Mouse (Mus musculus): ENCODE results near the gene Cct8l1. TPM values are rescaled to one million over a fixed set of nuclear protein-coding genes. Genes with fewer than 3 reads are reported as not detected.
A peak's percentile ranks its signal among the peaks of the same experiment; 100 is the strongest.

Cct8l1 gene
- total RNA-seq, 2 experiments from 2014 or later: not detected

DNA sequence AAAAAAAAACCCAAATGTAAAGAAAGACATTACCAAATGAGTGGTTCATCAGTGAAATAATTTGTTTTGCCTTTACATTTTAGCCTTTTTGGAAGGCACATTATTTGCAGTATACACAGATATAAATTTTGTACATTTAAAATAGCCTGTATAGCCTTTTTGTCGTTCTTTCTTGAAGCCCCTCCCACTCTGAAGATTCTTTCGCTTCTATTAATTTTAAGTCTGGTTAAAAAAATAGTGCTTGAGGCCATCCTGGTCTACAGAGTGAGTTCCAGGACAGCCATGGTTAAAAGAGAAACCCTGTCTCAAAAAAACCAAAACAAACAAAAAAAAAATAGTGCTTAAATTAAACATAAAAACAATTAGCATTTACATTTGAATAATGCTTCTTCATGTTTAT lies 14.8 kb downstream of the Cct8l1 start:
- no peak for DNase-seq

DNA sequence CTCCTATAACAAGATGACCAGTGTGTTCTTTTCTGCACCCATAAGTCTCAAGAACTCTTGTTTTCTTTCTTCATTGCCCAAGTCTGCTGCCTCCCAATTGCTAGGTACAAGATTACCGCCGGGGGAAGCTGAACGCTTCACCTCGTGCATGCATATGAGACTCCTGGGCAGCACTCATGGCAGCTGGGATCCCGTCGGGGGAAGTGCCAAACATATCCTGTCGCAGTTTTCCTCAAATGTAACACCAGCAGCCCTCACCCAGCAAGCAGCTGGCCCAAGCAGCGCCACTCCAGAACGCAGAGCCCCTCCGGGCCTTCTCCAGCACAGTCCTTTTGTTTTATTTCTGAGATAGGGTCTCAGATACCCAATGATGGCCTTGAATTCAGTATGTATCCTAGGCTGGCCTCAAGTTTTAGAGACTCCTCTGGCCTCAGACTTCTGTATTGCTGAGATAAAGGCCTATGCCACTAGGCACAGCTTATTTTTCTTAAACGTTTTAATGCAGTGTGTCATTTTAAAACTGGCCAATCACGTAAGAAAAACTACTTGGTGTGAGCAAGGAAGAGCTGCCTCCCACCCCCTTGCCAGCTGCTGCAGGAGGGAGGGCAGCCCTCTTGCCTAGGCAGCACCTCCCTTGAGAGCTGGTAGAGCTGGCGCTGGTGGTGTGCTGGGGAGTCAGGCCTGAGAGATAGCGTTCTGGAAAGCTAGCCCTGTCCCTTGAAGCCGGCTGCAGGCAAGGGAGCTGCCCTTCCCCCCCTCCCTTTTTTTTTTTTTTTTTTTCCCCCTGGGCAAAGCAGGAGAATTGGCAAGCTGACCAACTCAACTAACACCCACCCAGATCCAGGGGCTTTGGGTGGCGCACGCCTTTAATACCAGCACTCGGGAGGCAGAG lies 16.6 kb downstream of the Cct8l1 start:
- no peak for DNase-seq

DNA sequence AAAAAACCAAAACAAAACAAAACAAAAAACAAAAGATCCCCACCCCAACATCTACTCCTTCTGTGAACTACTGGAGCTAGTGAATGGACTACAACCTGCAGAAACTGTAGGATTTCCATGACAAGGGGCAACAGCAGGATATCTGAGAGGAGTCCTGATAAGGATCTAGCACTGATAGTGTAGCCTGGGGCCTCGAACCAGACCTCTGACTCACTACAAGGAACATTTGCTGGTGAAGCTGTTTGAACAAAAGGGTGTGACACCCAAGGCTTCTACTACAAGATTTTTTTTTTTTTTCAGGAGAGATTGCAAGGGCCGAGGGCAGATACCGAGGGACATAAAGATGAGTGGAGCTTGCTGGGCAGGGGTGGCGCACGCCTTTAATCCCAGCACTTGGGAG lies 17.4 kb downstream of the Cct8l1 start:
- DNase-seq: no peak

DNA sequence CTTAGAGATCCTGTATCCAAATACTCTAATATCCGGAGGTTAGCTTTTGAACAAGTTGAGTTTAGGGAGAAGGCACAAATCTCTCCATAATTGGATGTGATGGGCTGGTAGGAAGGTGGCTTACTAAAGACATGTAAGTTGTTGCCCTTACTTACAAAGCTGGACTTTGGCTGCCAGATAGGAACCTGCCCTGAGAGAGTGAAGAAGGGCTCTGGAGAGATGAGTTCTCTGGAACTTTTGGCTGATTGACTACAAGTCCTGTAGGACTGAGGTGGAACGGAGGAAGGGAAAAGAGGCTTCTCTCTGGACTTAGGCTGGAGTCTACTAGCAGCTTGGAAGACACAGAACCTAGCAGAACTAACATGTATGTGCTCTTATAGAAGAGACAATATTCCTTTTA lies 19.7 kb downstream of the Cct8l1 start:
- no peak for DNase-seq

GRCm38 (mm10) chr5:25536451-25536850 lies 20.6 kb downstream of the Cct8l1 start:
- DNase-seq: no peak

DNA sequence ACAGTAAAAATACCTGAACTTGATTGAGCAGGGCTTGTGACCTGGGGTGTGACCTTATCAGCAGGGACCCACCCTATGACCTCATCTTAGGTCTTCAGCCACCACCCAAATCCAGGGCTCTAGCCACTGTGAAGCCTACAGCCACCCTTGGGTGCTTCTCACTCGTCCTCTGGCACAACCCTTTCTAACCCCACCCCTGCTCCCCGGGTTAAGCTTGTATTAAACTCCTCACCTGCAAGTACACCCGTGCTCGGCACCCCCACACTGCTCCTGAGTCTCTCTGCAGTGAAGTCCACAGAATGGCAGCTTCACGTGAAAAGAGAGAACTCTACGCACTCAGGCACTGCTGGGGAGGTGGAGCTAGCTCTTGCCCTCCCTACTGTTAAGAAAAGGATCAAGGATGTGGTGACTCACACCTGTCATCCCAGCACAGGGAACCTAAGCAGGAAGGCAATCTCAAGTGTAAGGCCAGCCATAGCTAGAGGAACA lies 21.1 kb downstream of the Cct8l1 start:
- no peak for DNase-seq

DNA sequence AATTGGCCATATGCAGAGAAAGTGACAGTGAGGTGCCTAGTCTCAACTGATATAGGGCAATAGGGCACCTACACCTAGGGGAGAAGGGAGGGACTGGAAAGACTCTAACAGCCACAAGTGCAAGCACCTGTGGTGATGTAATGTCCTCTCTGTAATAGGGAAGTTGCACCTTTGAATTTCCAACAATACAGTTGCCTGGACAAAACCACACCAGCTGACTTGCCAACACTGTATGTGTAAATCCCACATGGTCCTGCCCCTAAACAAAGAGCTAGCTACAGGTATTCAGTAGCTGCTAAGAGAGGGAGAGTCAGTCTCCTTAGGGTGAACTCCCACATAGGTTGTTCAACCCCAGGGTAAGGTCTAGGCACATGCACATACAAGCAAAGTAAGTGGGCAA lies 24.5 kb downstream of the Cct8l1 start:
- no peak for DNase-seq

DNA sequence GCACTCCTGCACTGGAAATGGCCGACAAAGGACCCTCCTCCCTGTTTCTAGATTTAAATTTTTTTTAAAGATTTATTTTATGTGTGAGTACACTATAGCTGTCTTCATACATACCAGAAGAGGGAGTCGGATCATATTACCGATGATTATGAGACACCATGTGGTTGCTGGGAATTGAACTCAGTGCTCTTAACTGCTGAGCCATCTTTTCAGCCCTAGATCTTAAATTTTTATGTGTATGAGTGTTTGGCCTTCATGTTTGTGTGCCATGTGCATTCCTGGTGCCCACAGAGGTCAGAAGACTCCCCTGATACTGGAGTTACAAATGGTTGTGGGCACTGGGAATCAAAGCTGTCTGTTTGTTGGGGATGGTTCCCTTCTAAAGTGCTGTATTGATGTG lies 25.1 kb downstream of the Cct8l1 start:
- no peak for DNase-seq

GRCm38 (mm10) chr5:25541661-25542060 lies 25.8 kb downstream of the Cct8l1 start:
- no peak for DNase-seq

DNA sequence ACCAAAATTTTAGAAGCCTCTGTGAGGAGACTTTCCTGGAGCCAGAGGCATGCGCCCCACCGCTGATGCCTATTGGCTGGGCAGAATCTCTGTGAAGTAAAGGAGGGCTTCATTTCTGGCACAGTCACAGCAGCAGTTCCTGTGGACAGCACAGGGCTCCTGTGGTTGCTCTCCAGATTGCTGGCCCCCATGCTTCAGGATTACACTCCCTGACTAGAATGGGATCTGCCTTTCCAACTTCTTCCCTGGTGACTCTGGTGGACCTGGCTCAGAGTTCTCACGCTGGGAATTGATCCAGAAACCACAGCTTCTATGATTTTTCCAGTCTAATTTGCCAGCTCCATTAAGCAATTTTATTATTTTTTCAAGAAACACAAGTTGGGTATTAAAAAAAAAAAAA lies 28.2 kb downstream of the Cct8l1 start:
- peak; percentile 48 for DNase-seq

DNA sequence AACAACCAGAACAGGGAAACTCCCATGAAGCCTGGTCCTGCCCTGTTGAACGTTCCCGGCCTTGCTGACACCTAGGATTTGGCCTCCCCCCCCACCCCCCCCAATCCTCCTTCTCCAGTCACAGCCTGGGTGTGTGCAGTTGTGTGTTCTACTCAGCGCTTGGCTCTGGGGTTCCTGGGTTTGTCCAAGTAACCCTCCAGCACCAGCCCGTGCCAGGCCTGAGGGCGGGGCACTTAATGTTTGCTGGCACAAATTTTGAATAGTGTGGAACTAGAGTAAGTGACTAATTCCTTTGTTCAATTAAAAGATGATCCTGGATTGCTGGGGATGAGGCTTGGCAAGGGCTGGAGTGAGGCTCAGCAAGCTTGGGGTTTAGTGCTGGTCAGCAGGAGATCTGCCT lies 28.7 kb downstream of the Cct8l1 start:
- no peak for DNase-seq

DNA sequence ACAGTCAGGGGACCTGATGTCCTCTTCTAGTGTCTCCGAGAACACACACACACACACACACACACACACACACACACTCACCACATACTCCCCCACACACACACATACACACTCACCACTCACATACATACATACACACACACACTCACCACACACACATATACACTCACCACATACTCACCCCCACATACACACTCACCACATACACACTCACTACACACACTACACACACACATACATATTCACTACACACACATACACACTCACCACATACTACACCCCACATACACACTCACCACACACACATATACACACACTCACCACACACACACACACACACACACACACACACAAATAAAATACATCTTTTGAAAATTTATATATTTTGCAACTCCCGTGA lies 31.0 kb downstream of the Cct8l1 start:
- no peak for DNase-seq

DNA sequence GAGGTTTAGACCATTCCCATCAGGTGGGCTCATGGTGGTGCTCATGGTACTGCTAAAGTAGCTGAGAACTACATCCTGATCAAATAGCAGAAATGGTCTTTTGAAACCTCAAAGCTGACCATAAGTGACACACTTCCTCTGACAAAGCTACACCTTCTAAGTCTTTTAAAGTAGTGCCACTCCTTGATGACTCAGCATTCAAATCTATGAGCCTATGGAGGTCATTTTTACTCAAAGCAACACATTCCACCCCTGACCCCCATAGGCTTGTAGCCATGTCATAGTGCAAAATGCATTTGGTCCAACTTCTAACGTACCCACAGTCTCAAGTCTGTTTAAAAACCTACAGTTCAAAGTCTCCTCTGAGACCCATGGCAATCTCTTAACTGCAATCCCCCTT lies 35.0 kb downstream of the Cct8l1 start:
- DNase-seq: no peak

GRCm38 (mm10) chr5:25554210-25554609 lies 38.3 kb downstream of the Cct8l1 start:
- no peak for DNase-seq

DNA sequence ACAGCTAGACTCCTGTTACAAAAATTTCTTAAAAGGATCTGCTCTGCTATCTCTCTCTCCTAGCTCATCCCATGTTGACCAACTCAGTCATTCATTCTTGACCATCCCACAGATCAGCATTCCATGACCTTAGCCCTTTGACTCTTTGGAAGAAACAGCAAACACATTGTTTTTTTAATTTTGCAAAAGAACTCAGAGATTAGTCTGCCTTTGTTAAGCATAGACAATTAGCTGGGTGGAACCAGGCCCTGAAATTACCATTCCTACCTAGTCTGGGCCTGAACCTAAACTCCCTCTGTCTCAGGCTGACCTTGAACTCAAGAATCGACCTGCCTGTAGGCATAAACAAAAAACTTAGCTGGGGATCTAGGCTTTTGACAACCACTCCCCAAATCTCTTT lies 38.8 kb downstream of the Cct8l1 start:
- DNase-seq: no peak

- DNase-seq: no peak
These were observed 39.8 kb downstream of the Cct8l1 start for GRCm38 (mm10) chr5:25555684-25556083.

- DNase-seq: no peak
These were observed 40.5 kb downstream of the Cct8l1 start for GRCm38 (mm10) chr5:25556363-25556762.

Other genes with a start within 250 kb of the Cct8l1 start
- 10 to 100 TPM; 45.2 to 45.5 TPM for gene Kmt2c, start 17.3 kb upstream of the Cct8l1 start, total RNA-seq (2021)
- 10 to 100 TPM in 1 of 2 experiments, 1 to 10 TPM in 1; 9.5 to 10.2 TPM for gene Xrcc2, start 189.8 kb downstream of the Cct8l1 start, total RNA-seq (2021)
- gene Actr3b, start 243.9 kb downstream of the Cct8l1 start, total RNA-seq (2021): 10 to 100 TPM; 18.2 to 20.3 TPM

Measured in heart, postnatal 4 days (tissue).